Mouse (Mus musculus): ENCODE results near the gene Pbx3.

DNA sequence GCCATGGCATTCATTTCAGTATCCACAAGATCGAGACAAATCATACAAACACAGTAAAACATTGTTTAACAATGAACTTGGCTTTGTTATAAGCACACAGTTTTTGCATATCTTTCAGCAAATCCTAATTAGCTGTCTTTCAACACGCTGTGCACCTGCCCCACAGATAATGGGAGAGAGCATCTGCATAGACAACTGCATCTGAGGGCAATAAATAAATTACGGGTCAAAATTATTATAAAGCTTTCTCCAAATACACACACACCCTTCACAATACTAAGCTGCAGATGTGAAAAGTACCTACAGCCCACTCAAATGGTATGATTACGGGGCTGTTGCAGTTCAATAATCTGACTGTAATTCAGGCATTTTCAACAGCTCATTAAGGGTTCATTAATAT lies 145.3 kb downstream of the Pbx3 start:
- TF ChIP-seq POLR2A (IDR thresholded peaks at IDR 0.05; ENCODE audit: borderline replicate concordance, control insufficient read depth, low read depth, low read length) (no peak), CTCF (IDR thresholded peaks at IDR 0.05; ENCODE audit: control insufficient read depth, insufficient read depth, low read length) (no peak)

Data from bone marrow, adult 2 months (tissue).